Mouse (Mus musculus) CD4-positive, CD25-positive, alpha-beta regulatory T cell (primary cell): ENCODE data around the gene Scg2. TPM values are rescaled to one million over a fixed set of nuclear protein-coding genes. Genes with fewer than 3 reads are reported as not detected.

ENCODE experiments used
- polyA plus RNA-seq: library from polyadenylated mRNA; unstranded; fragments of 100-300 nt; shearing (Covaris generic); gene quantifications from one replicate; pipeline ENCODE4 v1.2.1, GENCODE M21; 2017

The Scg2 gene
- not detected for polyA plus RNA-seq

DNA sequence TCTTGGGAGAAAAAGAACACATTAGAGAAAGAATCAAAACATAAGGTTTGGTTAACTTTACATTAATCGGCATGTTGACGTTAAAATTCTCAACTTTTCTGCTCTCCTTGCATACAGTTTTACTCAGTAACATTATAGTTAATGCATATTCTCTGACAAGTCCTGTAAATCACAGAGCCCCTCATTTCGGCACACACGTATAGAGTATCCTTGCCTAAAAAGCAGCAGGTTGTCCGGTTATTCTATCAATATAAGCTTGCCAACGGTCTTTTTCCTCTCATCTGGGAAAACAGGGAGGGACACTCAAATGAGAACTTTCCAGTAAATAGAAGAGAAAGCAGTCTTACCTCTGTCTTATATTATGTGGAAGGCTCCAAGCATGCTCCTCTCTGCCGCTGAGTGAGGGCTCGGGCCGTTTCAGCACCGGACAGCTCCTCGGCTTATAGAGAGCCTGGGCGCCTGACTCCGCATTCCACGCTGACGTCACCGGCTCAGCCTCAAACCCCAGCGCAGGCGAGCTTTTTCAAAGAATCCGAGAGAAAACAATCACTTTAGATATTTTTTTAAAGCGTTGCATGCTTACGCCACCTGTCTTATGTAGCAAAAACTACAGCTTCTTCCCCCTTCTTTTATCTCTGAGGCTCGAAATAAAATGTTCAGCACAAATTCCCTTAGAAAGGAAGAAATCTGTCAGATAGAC, at the start of gene Scg2:
Scg2 (minus strand) TSS at position 512 of the 700 bp plus-strand sequence.

Other genes starting within 250 kb of the Scg2 start
- gene Ap1s3, start 231.9 kb upstream of the Scg2 start, polyA plus RNA-seq = 1.7 TPM